Comparison of ENCODE assay signal across 28 mouse cellular contexts in the genomic region with DNA sequence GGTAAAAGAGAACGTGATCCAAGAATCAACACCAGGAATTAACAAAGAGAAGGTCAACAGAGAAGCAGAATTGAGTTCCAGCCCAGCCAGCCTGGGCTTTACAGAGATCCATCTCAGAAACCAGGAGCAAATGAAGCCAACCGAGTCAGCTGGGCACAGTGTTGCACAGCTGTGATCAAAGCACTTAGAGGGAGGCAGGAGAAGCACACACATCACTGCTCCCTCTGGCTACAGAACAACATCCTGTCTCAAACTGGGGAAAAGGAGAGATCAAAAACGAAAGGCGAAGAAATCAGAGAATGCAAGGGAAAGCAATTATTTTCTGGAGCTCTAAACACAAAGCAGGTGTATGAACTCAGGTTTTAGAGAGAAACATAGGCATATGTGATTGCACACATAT. TPM values are rescaled to one million over a fixed set of nuclear protein-coding genes. Genes with fewer than 3 reads are reported as not detected.
A peak's percentile ranks its signal among the peaks of the same experiment; 100 is the strongest.
DNase-seq lines count a peak whose midpoint lies in the region; ATAC-seq and TF ChIP-seq lines count a peak whose summit lies in the region.
"Had no signal": no experiment of that assay in that cellular context is flagged by ENCODE, and none has a peak within 500 bp of the region (broad histone marks: within the 10 kb centered on the region; RNA-seq: fewer than 3 reads in every experiment).

No protein-coding gene starts in this region.

- no peak overlapping the region for H3K9ac ChIP-seq in kidney, embryonic 15.5 days
- H3K9ac ChIP-seq in forebrain, postnatal 0 days, result no peak overlapping the region
- H3K9ac ChIP-seq: embryonic facial prominence, embryonic 13.5 days; forebrain, embryonic 15.5 days; limb, embryonic 15.5 days; liver, embryonic 14.5 days had no signal

- peak; percentile 87 for ATAC-seq in kidney, embryonic 15.5 days (replicated peaks; ENCODE audit: low FRiP score)
- no peak for ATAC-seq in megakaryocyte, adult 5-6 weeks (ENCODE audit: poor library complexity, severe bottlenecking)
- ATAC-seq in CD4-positive, CD25-positive, alpha-beta regulatory T cell, adult 4 months, result peak; percentile 61
- no peak for ATAC-seq in forebrain, postnatal 0 days
- ATAC-seq: activated CD4-positive, CD25-positive, alpha-beta regulatory T cell, adult 4 months; forebrain, embryonic 15.5 days; intestine, embryonic 16.5 days had no signal

- H3K4me3 ChIP-seq in kidney, embryonic 15.5 days (replicated peaks), result no peak overlapping the region
- peak overlapping the region; percentile 21 for H3K4me3 ChIP-seq in megakaryocyte, embryonic 14.5 days (replicated peaks)
- no peak overlapping the region for H3K4me3 ChIP-seq in forebrain, postnatal 0 days (ENCODE audit: low read depth, low read length)
- H3K4me3 ChIP-seq: embryonic facial prominence, embryonic 13.5 days; forebrain, embryonic 10.5 days; forebrain, embryonic 15.5 days; limb, embryonic 15.5 days had no signal

- peaks cover 13% of the 10 kb centered on the region; the same call in 1 of the 2 replicates for H3K4me1 ChIP-seq in kidney, embryonic 15.5 days
- peaks cover 87% of the 10 kb centered on the region for H3K4me1 ChIP-seq in megakaryocyte, embryonic 14.5 days
- H3K4me1 ChIP-seq in forebrain, postnatal 0 days (ENCODE audit: insufficient read depth), result no peaks in the 10 kb centered on the region
- H3K4me1 ChIP-seq: embryonic facial prominence, embryonic 13.5 days; forebrain, embryonic 15.5 days; limb, embryonic 15.5 days had no signal

- no peak overlapping the region for H3K4me2 ChIP-seq in kidney, embryonic 15.5 days
- H3K4me2 ChIP-seq in forebrain, postnatal 0 days (ENCODE audit: low read depth), result no peak overlapping the region
- H3K4me2 ChIP-seq: embryonic facial prominence, embryonic 13.5 days; forebrain, embryonic 15.5 days; limb, embryonic 15.5 days; midbrain, embryonic 11.5 days had no signal

- 0 out of 2 replicates have a peak, but pooled peaks cover 3% of the 10 kb centered on the region for H3K36me3 ChIP-seq in kidney, embryonic 15.5 days
- H3K36me3 ChIP-seq in megakaryocyte, embryonic 14.5 days (replicated peaks; ENCODE audit: low read length), result peaks cover 40% of the 10 kb centered on the region
- H3K36me3 ChIP-seq in forebrain, postnatal 0 days (ENCODE audit: insufficient read depth), result no peaks in the 10 kb centered on the region
- H3K36me3 ChIP-seq: forebrain, embryonic 15.5 days; limb, embryonic 15.5 days had no signal

- H3K27me3 ChIP-seq in kidney, embryonic 15.5 days, result no peaks in the 10 kb centered on the region
- no peaks in the 10 kb centered on the region for H3K27me3 ChIP-seq in megakaryocyte, embryonic 14.5 days (replicated peaks)
- H3K27me3 ChIP-seq in forebrain, postnatal 0 days (ENCODE audit: insufficient read depth, low read length), result no peaks in the 10 kb centered on the region
- H3K27me3 ChIP-seq: CH12.LX; embryonic facial prominence, embryonic 13.5 days; forebrain, embryonic 15.5 days; limb, embryonic 15.5 days had no signal

- H3K9me3 ChIP-seq in kidney, embryonic 15.5 days (replicated peaks), result no peaks in the 10 kb centered on the region
- H3K9me3 ChIP-seq in megakaryocyte, embryonic 14.5 days, result no peaks in the 10 kb centered on the region
- H3K9me3 ChIP-seq in forebrain, postnatal 0 days (ENCODE audit: low read length), result no peaks in the 10 kb centered on the region
- H3K9me3 ChIP-seq: embryonic facial prominence, embryonic 13.5 days; forebrain, embryonic 10.5 days; forebrain, embryonic 15.5 days; limb, embryonic 15.5 days had no signal

- TF ChIP-seq CTCF in forebrain, postnatal 0 days (IDR thresholded peaks at IDR 0.05; ENCODE audit: low read depth), result no peak

- H3K27ac ChIP-seq in kidney, embryonic 15.5 days, result 0 out of 2 replicates have a peak overlapping the region, but pooled peaks have one; percentile 54
- no peak overlapping the region for H3K27ac ChIP-seq in forebrain, postnatal 0 days (ENCODE audit: low read depth, low read length)
- H3K27ac ChIP-seq: embryonic facial prominence, embryonic 13.5 days; forebrain, embryonic 10.5 days; forebrain, embryonic 15.5 days; limb, embryonic 15.5 days; liver, embryonic 14.5 days had no signal

- no peak for DNase-seq in kidney, postnatal 4 days
- DNase-seq in brain, adult 2 months (ENCODE audit: low read depth, low spot score), result peak; percentile 62
- DNase-seq in lung, postnatal 10 days, result no peak
- DNase-seq in forebrain, postnatal 0 days, result no peak
- DNase-seq: adrenal gland, adult 2 months; adrenal gland, postnatal 36 days; B cell, adult 2 months; cerebellum, adult 11 months; cerebellum, adult 9-10 months; cerebellum, postnatal 36 days; gastrocnemius, postnatal 10 days; kidney, adult 9 months; lung, adult 2 months; lung, postnatal 14 days had no signal

- 45% methylated on average over 4 of the region's 4 CpGs for WGBS in kidney, embryonic 15.5 days
- 68% methylated on average over 4 of the region's 4 CpGs for WGBS in forebrain, postnatal 0 days

RNA-seq across cellular contexts. Expression of gene Dnajc15, which starts 28.7 kb away (rescaled TPM):
- polyA plus RNA-seq in kidney, embryonic 15.5 days (2015; fragmentation: Nextera tagmentation; extraction: Ambion mirVana), result 118 and 136 TPM in 2 replicates
- 22.3 and 49.0 TPM in 2 replicates for polyA plus RNA-seq in megakaryocyte, embryonic 14.5 days (2012; ENCODE audit: insufficient read depth, low replicate concordance)
- 79.2 and 108 TPM in 2 replicates for total RNA-seq in megakaryocyte, adult 5-6 weeks (2015)
- total RNA-seq in megakaryocyte, adult 5-6 weeks (2017), result 62.0 and 70.3 TPM in 2 replicates
- 100 to 1,000 TPM in 1 of 2 experiments, 10 to 100 TPM in 1; 76.0 to 120 TPM for polyA plus RNA-seq in CD4-positive, CD25-positive, alpha-beta regulatory T cell, adult 4 months (2017; shearing (Covaris generic))
- 10.0 and 12.4 TPM in 2 replicates for total RNA-seq in forebrain, postnatal 0 days (2014; rRNA removed)
- polyA plus RNA-seq in forebrain, postnatal 0 days (2015; fragmentation: Nextera tagmentation; extraction: Ambion mirVana), result 77.7 and 90.2 TPM in 2 replicates

RNA-seq across cellular contexts. Expression of gene Epsti1, which starts 57.8 kb away (rescaled TPM):
- 0.90 and 1.5 TPM in 2 replicates for polyA plus RNA-seq in kidney, embryonic 15.5 days (2015; fragmentation: Nextera tagmentation; extraction: Ambion mirVana)
- polyA plus RNA-seq in megakaryocyte, embryonic 14.5 days (2012; ENCODE audit: insufficient read depth, low replicate concordance), result 15.1 TPM in 1 of 2 replicates, not detected in the other
- total RNA-seq in megakaryocyte, adult 5-6 weeks (2015), result 78.9 and 93.9 TPM in 2 replicates
- 204 and 218 TPM in 2 replicates for total RNA-seq in megakaryocyte, adult 5-6 weeks (2017)
- 100 to 1,000 TPM in 1 of 2 experiments, 10 to 100 TPM in 1; 97.6 to 108 TPM for polyA plus RNA-seq in CD4-positive, CD25-positive, alpha-beta regulatory T cell, adult 4 months (2017; shearing (Covaris generic))
- 0.33 and 0.54 TPM in 2 replicates for total RNA-seq in forebrain, postnatal 0 days (2014; rRNA removed)
- polyA plus RNA-seq in forebrain, postnatal 0 days (2015; fragmentation: Nextera tagmentation; extraction: Ambion mirVana), result 0.45 and 0.97 TPM in 2 replicates
- total RNA-seq: ES-E14 had no signal
- polyA plus RNA-seq: forebrain, embryonic 10.5 days had no signal

Comparison
In these comparisons a context has a peak if more than half of its experiments do, and no peak if none do; other contexts are left out.
1. ATAC-seq: peak in kidney, embryonic 15.5 days (single experiment) and CD4-positive, CD25-positive, alpha-beta regulatory T cell, adult 4 months (single experiment); none in megakaryocyte, adult 5-6 weeks (single experiment) and forebrain, postnatal 0 days (single experiment).